Mouse (Mus musculus) layer of hippocampus, adult 8-10 months (tissue): ENCODE results near the gene Fyb2. TPM values are rescaled to one million over a fixed set of nuclear protein-coding genes. Genes with fewer than 3 reads are reported as not detected.
A peak's percentile ranks its signal among the peaks of the same experiment; 100 is the strongest.

Experiments
- DNase-seq, 2 experiments: peaks; one replicate each; pipeline ENCODE4 v3.0.0; 2022; ENCODE audit warnings: low spot score in 2 of 2
- total RNA-seq, 4 experiments: library from RNA; stranded (reverse); gene quantifications; 2 replicates each; pipeline ENCODE4 v1.2.4; 2022

The Fyb2 gene
- total RNA-seq, result 1 to 10 TPM; 2.3 to 3.3 (median 2.6) TPM

- no peak for DNase-seq
These were observed at the start of gene Fyb2 for GRCm38 (mm10) chr4:104913291-104914129. Fyb2 (plus strand) TSS chr4:104913456.

- no peak for DNase-seq
These were observed 48.9 kb upstream of the Fyb2 start for GRCm38 (mm10) chr4:104864397-104864796.

- no peak for DNase-seq
These were observed 43.7 kb upstream of the Fyb2 start for GRCm38 (mm10) chr4:104869581-104869980.

- DNase-seq, result no peak
These were observed 43.1 kb upstream of the Fyb2 start for GRCm38 (mm10) chr4:104870196-104870595.

- DNase-seq, result no peak
These were observed 37.4 kb upstream of the Fyb2 start for GRCm38 (mm10) chr4:104875832-104876231.

- no peak for DNase-seq
These were observed 36.9 kb upstream of the Fyb2 start, which contains the start of gene C8a for GRCm38 (mm10) chr4:104876323-104876722. C8a (minus strand) TSS chr4:104876398.

- no peak for DNase-seq
These were observed 25.8 kb upstream of the Fyb2 start for GRCm38 (mm10) chr4:104887486-104887885.

GRCm38 (mm10) chr4:104888499-104889262, 24.6 kb upstream of the Fyb2 start:
- DNase-seq, result no peak

GRCm38 (mm10) chr4:104891708-104892107, 21.5 kb upstream of the Fyb2 start:
- DNase-seq, result no peak

GRCm38 (mm10) chr4:104893588-104893987, 19.7 kb upstream of the Fyb2 start:
- no peak for DNase-seq

- DNase-seq, result peak; percentile 48 to 68
These were observed 19.1 kb upstream of the Fyb2 start for GRCm38 (mm10) chr4:104894004-104894734.

GRCm38 (mm10) chr4:104902836-104903235, 10.4 kb upstream of the Fyb2 start:
- DNase-seq, result no peak

- no peak for DNase-seq
These were observed 8.2 kb upstream of the Fyb2 start for GRCm38 (mm10) chr4:104905049-104905448.

- peak; percentile 45 to 67 for DNase-seq
These were observed 1.6 kb upstream of the Fyb2 start for GRCm38 (mm10) chr4:104911685-104912084.

GRCm38 (mm10) chr4:104914711-104915247, 1.5 kb downstream of the Fyb2 start:
- no peak for DNase-seq

GRCm38 (mm10) chr4:104918017-104918416, 4.8 kb downstream of the Fyb2 start:
- DNase-seq, result no peak

GRCm38 (mm10) chr4:104925383-104925782, 12.1 kb downstream of the Fyb2 start:
- no peak for DNase-seq

- no peak for DNase-seq
These were observed 15.9 kb downstream of the Fyb2 start for GRCm38 (mm10) chr4:104929165-104929564.

- DNase-seq, result no peak
These were observed 20.4 kb downstream of the Fyb2 start for GRCm38 (mm10) chr4:104933620-104934019.

GRCm38 (mm10) chr4:104934997-104935396, 21.7 kb downstream of the Fyb2 start:
- DNase-seq, result no peak

- DNase-seq, result no peak
These were observed 22.2 kb downstream of the Fyb2 start for GRCm38 (mm10) chr4:104935436-104935835.
